Mouse (Mus musculus) thymus, adult 2 months (tissue): Measurements from ENCODE around the gene Kmt2a.

Experiments used
- CTCF ChIP-seq: fragments of 200-500 bp; IDR thresholded peaks from 2 replicates; pipeline ENCODE4 v1.5.1; 2012; ENCODE audit warnings: mild to moderate bottlenecking, control low read depth, low read length, moderate library complexity, borderline replicate concordance; ENCODE audit not compliant: control insufficient read depth, poor library complexity, insufficient read depth; ENCODE audit errors: extremely low read depth
- POLR2A ChIP-seq: fragments of 200-500 bp; IDR thresholded peaks from 2 replicates; pipeline ENCODE4 v1.6.1; 2012; ENCODE audit warnings: mild to moderate bottlenecking, low read length, control low read depth, moderate library complexity; ENCODE audit not compliant: control insufficient read depth, poor library complexity, insufficient read depth; ENCODE audit errors: extremely low read depth

GRCm38 (mm10) chr9:44807141-44807540, 74.0 kb downstream of the Kmt2a start:
- TF ChIP-seq POLR2A (no peak), CTCF (no peak)
